Mouse (Mus musculus) spleen, embryonic (tissue): ENCODE results near the gene Klk15.
"Not testable (repeated sequence)": the region's sequence is repeated elsewhere in the genome, so short reads cannot be mapped to it uniquely, and the experiment has no call there.

ENCODE experiments used
- CTCF ChIA-PET: fragments of 350-600 bp; sonication (Branson Sonifier 250); formaldehyde crosslinking; loops from one replicate; lab custom pipeline; 2022; lab: Charles Lee

Gene Klk15

GRCm38 (mm10) chr7:43933440-43933839, at the start of gene Klk15:
Klk15 (plus strand) TSS chr7:43933740.
- CTCF ChIA-PET, result no interaction called here

GRCm38 (mm10) chr7:43891365-43891764, 42.2 kb upstream of the Klk15 start:
- CTCF ChIA-PET, result no interaction called here

GRCm38 (mm10) chr7:43891788-43892187, 41.8 kb upstream of the Klk15 start:
- CTCF ChIA-PET, result no interaction called here

GRCm38 (mm10) chr7:43894836-43895235, 38.7 kb upstream of the Klk15 start:
- CTCF ChIA-PET, result no interaction called here

- CTCF ChIA-PET, result no interaction called here
Observed at GRCm38 (mm10) chr7:43914821-43915220, 18.7 kb upstream of the Klk15 start.

GRCm38 (mm10) chr7:43918426-43918825, 15.1 kb upstream of the Klk15 start:
- CTCF ChIA-PET, result no interaction called here

GRCm38 (mm10) chr7:43918871-43919270, 14.7 kb upstream of the Klk15 start:
- CTCF ChIA-PET, result no interaction called here

- CTCF ChIA-PET, result interaction anchor here (0.6 kb wide), 1 partner anchor 33 kb away, joined by 7 read pairs; no protein-coding TSS in a partner anchor
Observed at GRCm38 (mm10) chr7:43919559-43920451, 13.7 kb upstream of the Klk15 start.

- CTCF ChIA-PET, result no interaction called here
Observed at GRCm38 (mm10) chr7:43920582-43920981, 13.0 kb upstream of the Klk15 start.

GRCm38 (mm10) chr7:43921087-43921486, 12.5 kb upstream of the Klk15 start:
- CTCF ChIA-PET, result no interaction called here

- CTCF ChIA-PET, result no interaction called here
Observed at GRCm38 (mm10) chr7:43921941-43922340, 11.6 kb upstream of the Klk15 start.

- CTCF ChIA-PET, result no interaction called here
Observed at GRCm38 (mm10) chr7:43925985-43926384, 7.6 kb upstream of the Klk15 start.

- CTCF ChIA-PET, result no interaction called here
Observed at GRCm38 (mm10) chr7:43928521-43928920, 5.0 kb upstream of the Klk15 start.

- CTCF ChIA-PET, result no interaction called here
Observed at GRCm38 (mm10) chr7:43932337-43932736, 1.2 kb upstream of the Klk15 start.

GRCm38 (mm10) chr7:43934747-43935146, 1.2 kb downstream of the Klk15 start:
- CTCF ChIA-PET, result no interaction called here

- CTCF ChIA-PET, result no interaction called here
Observed at GRCm38 (mm10) chr7:43936551-43936950, 3.0 kb downstream of the Klk15 start.

- CTCF ChIA-PET, result not testable (repeated sequence)
Observed at GRCm38 (mm10) chr7:43942293-43942692, 8.8 kb downstream of the Klk15 start.

GRCm38 (mm10) chr7:43944727-43945264, 11.3 kb downstream of the Klk15 start:
- CTCF ChIA-PET, result no interaction called here

- CTCF ChIA-PET, result no interaction called here
Observed at GRCm38 (mm10) chr7:43950364-43950763, 16.8 kb downstream of the Klk15 start, which contains the start of gene Klk1b8. Klk1b8 (plus strand) TSS chr7:43950664.

- CTCF ChIA-PET, result interaction anchor here (0.6 kb wide), 1 partner anchor 33 kb away, joined by 7 read pairs; no protein-coding TSS in a partner anchor
Observed at GRCm38 (mm10) chr7:43952703-43953102, 19.2 kb downstream of the Klk15 start.

- CTCF ChIA-PET, result no interaction called here
Observed at GRCm38 (mm10) chr7:43966451-43966850, 32.9 kb downstream of the Klk15 start, which contains the start of gene Klk1b1. Klk1b1 (plus strand) TSS chr7:43966751.

- CTCF ChIA-PET, result no interaction called here
Observed at GRCm38 (mm10) chr7:43967058-43967457, 33.5 kb downstream of the Klk15 start.

- CTCF ChIA-PET, result no interaction called here
Observed at GRCm38 (mm10) chr7:43967612-43968011, 34.1 kb downstream of the Klk15 start.
